Mouse (Mus musculus) forelimb bud, embryonic 11.5 days (tissue): ENCODE results near the gene Fitm1.

Experiments used
- DNase-seq: peaks from one replicate; pipeline ENCODE4 v3.0.0-alpha.2; 2012; ENCODE audit warnings: low read depth, low spot score

Fitm1 gene

GRCm38 (mm10) chr14:55567496-55567895 lies 7.9 kb upstream of the Fitm1 start:
- DNase-seq, result no peak

DNA sequence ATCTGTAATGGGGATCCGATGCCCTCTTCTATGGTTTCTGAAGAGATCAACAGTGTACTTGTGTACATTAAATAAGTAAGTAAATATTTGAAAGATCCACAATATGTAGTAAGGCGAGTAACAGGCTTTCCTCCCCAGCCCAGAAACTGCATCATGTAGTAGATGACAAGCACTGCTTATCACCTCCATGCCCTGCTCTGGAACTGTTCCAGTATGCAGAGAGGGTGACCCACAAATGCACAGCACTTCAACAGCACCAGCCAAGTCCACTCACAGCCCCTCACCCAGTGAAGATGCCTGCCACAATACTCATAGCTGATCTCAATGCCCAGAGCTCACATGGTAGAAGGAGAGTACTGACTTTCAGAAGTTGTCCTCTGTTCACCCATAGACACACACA lies 4.8 kb upstream of the Fitm1 start:
- no peak for DNase-seq

DNA sequence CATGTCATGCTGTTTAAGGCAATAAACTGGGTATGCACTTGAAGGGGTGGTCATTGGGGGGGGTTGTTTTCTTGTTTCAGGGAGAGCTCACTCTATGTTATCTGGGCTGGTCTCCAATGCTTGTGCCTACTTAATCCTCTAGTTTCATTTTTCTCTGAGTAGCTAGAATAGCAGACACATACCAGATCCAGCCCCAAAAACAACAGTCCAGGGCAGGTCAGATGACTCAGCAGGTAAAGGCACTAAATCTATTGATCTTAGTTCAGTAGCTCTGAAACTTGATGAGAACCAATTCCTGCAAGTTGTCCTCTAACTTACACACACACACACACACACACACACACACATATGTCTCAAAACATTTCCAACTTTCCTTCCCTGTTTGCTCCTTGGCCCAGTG lies 3.7 kb upstream of the Fitm1 start:
- DNase-seq, result no peak

DNA sequence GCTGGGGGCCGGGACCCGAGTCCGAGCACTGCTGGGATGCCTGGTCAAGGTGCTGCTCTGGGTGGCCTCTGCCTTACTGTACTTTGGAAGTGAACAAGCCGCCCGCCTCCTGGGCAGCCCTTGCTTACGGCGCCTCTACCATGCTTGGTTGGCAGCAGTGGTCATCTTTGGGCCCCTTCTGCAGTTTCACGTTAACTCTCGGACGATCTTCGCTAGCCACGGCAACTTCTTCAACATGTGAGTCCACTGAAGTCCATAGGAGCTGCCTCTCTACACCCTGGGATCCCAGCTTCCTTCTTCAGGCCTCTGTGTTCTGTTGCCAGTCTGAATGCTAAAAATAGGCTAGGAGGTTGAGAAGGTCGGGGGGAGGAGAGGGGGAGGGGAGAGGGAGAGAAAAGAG lies 294 bp downstream of the Fitm1 start:
- no peak for DNase-seq

DNA sequence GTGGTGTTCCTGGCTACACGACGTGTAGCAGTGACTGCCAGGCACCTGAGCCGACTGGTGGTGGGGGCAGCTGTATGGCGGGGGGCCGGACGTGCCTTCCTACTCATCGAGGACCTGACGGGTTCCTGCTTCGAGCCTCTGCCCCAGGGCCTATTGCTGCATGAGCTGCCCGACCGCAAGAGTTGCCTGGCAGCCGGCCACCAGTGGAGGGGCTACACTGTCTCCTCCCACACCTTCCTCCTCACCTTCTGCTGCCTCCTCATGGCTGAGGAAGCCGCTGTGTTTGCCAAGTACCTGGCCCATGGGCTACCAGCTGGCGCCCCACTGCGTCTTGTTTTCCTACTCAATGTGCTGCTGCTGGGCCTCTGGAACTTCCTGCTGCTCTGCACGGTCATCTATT lies 959 bp downstream of the Fitm1 start:
- no peak for DNase-seq

DNA sequence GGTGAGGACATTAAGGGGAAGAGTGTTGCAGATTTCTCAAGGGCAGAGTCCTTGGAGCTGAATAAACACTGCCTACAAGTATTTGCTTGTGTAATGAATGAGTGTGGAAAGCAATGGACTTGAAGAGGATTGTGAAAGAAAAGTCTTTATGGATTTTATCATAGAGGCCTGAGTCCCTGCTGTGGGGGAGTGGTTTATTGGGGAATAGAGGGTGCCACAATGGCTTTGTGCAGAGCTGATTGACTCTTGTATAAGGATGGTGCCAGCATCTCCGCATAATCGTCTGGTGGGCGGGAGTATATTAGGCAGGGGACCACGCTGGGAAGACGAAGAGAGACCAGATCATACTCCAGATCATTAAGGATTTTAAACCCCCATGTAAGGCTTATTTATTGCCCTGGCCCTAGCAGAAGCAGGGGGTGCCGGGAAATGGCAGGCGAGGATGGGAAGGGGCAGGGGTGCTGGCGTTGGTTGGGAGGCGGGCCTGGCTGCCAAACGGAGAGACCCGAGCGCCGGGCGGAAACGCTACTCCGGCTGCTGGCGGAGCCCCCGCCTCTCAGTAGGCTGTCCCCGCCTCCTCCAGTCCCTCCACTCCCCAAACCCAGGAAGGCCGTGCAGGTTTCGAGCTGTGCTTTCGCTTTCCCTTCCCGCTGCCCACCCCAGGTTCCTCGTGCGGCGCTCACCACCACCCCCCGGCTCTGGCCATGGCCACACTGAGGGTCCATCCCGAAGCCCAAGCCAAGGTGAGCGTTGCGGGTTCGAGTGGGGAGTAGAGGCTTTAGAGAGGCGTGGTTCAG lies 2.7 kb downstream of the Fitm1 start, which contains the start of gene Psme1:
Psme1 (plus strand) TSS at position 253 of the 797 bp plus-strand sequence.
- peak; percentile 69 for DNase-seq

DNA sequence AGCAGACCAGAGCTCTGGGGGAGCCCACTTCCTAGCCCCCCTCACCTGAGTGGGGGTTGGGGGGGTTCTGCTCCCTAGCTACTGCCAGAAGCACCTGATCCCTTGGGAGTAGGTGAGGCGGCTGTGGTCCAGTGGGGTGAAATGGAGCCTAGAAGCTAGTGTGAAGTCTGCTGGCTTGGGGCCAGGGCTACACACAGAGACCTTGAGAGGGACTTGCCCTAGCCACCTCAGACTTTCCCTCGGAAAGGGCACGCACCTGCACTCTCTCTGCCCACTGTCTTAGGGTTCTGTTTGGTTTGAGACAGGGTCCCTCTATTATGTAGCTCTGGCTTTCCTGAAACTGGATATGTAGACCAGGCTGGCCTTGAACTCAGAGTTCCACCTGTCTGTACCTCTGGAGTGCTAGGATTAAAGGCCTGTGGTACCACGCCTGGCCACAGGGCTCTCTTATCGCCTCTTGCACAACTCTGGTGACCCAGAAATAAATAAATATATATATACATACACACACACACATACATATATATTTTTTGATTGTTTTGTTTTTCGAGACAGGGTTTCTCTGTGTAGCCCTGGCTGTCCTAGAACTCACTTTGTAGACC lies 3.4 kb downstream of the Fitm1 start:
- no peak for DNase-seq

DNA sequence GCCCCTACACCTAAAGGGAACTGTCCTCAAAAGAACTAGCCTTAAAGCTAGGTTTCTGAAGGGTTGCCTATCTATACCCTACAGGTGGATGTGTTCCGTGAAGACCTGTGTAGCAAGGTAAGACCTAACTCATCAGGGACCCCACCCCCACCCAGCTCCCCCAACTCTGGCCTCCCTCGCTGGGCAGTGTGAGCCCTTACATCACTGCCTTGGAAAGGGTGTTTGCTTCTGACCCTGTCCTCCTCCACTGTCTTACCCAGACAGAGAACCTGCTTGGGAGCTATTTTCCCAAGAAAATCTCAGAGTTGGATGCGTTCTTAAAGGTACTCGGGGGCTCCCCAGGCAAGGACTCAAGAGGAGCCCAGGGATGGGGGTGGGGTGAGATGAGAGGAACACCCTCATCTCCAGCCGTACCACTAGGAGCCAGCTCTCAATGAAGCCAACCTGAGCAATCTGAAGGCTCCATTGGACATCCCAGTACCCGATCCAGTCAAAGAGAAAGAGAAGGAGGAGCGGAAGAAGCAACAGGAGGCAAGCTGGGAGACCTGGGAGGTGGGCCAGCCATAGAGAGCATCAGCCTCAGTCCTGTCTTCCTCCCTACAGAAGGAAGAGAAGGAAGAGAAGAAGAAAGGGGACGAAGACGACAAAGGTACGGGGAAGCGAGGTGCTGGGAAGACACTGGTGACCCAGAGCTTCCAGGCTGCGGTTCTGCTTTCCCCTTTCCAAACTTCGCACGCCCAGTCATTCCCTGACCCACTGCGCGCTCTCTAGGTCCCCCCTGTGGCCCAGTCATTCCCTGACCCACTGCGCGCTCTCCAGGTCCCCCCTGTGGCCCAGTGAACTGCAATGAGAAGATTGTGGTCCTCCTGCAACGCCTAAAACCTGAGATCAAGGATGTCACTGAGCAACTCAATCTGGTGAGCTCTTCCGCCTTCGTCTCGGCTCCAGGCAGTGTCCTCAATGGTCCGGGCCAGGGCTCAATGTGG lies 4.4 kb downstream of the Fitm1 start:
- DNase-seq, result no peak

DNA sequence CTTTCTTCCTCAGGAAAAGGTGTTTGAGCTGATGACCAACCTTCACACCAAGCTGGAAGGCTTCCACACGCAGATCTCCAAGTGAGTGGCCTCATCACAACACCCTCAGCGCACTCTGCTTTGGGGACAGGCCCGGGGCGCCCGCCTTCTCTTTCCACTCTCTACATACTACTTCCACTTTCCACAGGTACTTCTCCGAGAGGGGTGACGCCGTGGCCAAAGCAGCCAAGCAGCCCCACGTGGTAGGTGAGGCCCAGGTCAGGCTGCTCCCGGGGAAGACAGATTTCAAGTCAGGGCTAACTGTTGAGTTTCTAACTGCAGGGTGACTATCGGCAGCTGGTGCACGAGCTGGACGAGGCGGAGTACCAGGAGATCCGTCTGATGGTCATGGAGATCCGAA lies 5.3 kb downstream of the Fitm1 start:
- DNase-seq, result no peak

- DNase-seq, result no peak
Observed at GRCm38 (mm10) chr14:55581981-55582681, 6.7 kb downstream of the Fitm1 start.

DNA sequence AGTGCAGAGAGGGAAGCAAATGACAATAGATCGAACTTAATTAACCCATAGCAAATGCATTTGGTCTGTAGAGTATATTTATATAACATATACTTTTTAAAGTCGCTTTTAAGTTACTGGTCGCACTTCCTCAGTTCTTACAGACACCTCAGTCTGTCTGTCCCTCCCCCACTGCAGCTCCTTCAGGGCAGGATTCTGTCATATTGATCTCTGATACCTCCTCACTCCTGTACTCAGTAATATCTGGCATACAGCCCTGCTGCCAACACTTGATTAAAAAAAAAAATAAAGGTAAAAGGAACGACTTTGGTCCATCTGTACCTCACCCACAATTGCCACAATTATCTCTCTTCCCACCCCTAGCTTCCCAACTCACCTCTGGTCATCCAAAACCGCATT lies 8.9 kb downstream of the Fitm1 start:
- DNase-seq, result no peak

DNA sequence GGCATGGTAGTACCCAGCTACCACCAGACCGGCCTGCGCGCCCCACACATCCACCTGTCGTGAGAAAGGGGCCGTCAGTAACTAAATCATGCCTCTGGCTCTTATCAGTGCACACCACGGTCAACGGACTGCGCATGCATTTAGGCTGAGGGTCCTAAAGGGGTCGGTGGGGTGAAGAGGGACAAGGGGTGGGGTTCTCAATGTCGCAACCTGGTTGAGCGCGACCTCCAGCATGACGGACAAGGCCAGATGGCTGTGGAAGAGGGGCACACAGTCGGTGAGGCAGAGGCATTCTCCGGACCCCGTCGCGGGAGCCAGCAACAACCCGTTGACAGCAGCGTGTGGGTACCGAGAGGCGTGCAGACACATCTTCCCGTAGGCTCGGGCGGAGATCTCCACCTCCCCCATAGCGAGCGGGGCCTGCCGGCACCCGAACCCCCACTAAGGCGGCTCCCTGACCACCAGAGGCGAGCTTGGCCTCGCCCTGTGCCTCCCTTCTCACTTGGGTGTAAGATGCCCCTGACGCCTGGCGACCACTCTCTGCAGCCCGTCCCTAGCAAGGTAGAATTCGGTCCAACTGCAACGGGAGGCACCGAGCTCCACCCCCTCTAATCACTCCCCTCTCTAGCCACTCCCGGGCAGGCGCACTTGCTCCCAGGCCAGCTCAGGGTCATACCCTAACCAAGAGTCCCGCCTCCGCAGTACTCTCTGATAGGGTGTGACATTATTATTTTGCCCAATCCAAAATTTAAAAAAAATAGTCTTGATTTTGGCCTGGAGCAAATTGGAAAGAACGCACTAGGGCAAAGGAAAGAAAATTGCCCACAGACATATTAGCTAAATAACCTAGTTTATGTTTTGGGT lies 9.5 kb downstream of the Fitm1 start, which contains the start of gene Emc9:
Emc9 (minus strand) TSS at position 601 of the 864 bp plus-strand sequence.
- DNase-seq, result peak; percentile 36

- DNase-seq, result no peak
Observed at GRCm38 (mm10) chr14:55585566-55585960, 10.1 kb downstream of the Fitm1 start.

GRCm38 (mm10) chr14:55586149-55586548 lies 10.7 kb downstream of the Fitm1 start:
- DNase-seq, result no peak

DNA sequence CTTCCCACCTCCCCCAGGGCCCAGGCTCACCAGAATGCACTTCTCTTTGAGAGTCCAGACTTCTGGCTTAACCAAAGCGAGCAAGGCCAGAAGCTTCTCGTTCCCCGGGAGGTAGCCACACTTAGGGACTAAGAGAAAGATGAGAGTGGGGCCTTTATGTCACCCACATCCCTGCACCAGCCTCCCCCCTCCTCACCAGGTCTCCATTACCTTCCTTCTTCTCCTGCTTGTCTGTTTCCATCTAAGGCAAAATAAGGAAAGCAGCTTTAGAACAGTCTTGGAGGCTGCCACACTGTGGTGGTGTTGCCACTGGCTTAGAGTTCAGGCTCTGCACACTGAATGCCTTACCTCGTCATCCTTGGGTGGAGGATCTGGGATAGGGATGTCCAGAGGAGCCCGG lies 13.9 kb downstream of the Fitm1 start:
- DNase-seq, result no peak

DNA sequence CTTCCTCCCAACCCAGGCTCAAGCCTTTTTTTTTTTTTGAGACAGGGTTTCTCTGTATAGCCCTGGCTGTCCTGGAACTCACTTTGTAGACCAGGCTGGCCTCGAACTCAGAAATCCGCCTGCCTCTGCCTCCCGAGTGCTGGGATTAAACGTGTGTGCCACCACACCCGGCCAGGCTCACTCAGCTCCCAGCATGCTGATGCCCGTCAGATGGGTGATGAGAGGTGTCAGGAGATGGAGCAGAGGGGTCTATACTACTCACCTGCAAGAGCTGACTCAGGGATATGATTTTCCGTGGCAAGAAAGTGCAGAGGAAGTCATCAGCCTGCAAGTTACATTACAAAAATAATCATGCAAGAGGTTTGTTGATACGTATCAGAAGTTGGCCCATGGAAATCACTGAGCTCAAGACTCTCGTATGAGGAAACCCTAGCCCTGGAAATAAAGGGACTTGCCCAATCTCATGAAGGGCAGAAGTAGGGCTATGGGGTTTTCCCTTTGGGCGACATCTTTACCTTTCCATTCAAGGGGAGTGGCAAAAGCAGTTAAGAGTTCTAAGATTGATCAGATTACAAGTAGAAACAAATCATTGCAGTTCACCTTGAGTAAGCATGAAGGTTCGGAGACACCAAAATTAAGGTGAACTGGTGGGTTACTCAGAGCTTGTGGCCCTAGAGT lies 14.5 kb downstream of the Fitm1 start:
- DNase-seq, result no peak

- DNase-seq, result peak; percentile 95
Observed at GRCm38 (mm10) chr14:55590748-55591330, 15.4 kb downstream of the Fitm1 start, which contains the start of gene Psme2. TSS of gene Psme2 (minus strand) at chr14:55591113.

DNA sequence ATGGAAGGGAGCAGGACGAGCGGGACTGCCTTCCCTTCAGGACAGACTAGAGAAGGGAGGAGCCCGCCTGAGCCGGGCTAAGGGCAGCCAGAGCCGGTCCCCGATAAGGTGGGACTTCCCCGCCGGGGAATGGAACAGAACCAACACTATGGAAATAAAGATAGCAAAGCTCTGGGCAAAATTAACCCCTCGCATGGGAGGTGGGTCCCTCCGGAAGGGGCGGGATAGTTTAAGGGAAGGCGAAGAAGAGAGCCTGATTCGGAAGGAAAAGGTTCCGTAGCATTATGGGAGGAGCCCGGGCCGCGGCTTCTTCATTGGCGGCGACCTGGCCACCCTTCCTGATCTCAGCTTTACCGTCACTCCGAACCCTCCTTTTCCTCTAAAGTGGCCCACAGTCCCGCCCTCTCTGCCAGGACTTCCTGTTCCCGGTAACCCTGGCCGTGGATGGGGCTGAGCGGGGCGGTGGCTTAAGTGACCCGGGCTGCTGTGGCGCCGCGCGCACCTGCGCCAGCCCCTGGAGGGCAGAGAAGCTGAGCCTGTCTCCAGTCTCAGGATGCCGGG lies 16.0 kb downstream of the Fitm1 start, which contains the start of gene Rnf31:
Rnf31 (plus strand) TSS at position 378 of the 561 bp plus-strand sequence.
- peak; percentile 92 for DNase-seq

GRCm38 (mm10) chr14:55592226-55592625 lies 16.8 kb downstream of the Fitm1 start:
- DNase-seq, result no peak
